Mouse (Mus musculus): ENCODE measurements at regions not wholly inside any gene's neighbourhood (a gene's known extent, or its start where the extent isn't known, plus 50 kb on each side); places are given as distances from the start of the nearest gene placed in this dataset.
"Not testable (repeated sequence)": the region's sequence is repeated elsewhere in the genome, so short reads cannot be mapped to it uniquely, and the experiment has no call there.

DNA sequence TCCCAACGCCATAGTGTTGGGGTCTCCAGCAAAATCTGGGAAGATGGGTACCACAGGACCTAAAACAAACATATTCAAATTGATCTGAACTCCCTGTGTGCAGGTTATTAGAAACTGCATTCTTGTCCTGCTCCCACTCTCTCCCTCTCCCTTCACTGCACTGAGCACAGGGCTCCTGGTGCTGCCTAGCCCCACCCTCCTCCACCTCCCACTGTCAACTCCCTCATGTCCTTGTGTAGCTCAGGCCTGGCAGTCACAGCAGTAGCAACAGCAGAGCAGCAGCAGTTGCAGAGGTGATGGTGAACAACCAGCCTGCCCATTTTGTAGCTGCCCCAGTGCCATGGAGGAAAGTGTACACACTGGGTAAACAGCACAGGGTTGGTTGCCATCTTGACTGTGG, 383.4 kb downstream of the Tdrd3 start:
- no peaks in the 10 kb centered on the region for H3K27me3 ChIP-seq (ENCODE audit: control insufficient read depth, insufficient read depth, low read length)
- WGBS, result 59% methylated on average over 1 of the region's 1 CpGs
- DNase-seq (ENCODE audit: extremely low read depth, low read depth, low spot score), result no peak

DNA sequence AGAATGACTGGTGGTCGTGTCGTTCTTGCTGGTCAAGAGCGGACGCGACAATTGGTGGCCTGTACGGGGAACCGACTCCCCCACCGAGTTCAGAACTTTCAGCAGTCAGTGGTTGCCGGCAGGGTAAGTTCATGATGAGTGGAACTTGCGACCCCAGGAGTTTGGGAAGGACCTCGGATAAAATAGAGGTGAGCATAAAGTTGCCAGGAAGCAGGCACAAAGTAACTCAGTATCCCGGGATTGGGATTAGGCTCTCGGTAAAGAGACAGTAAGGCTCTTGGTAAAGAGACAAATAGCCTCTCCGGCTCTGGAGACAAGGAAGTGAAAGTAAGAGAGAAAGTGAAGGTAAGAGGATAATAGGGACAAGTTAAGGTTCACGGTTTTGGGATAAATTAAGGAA, 393.2 kb downstream of the Tdrd3 start:
- not testable (repeated sequence) for DNase-seq (ENCODE audit: extremely low read depth, low read depth, low spot score); H3K27me3 ChIP-seq (ENCODE audit: control insufficient read depth, insufficient read depth, low read length); H3K27ac ChIP-seq (replicated peaks; ENCODE audit: insufficient read depth, low read depth, low read length); H3K9ac ChIP-seq (ENCODE audit: low read depth, low read length); H3K79me2 ChIP-seq (ENCODE audit: control insufficient read depth, insufficient read depth, low read length); H3K36me3 ChIP-seq (ENCODE audit: control insufficient read depth, insufficient read depth, low read length); H3K4me3 ChIP-seq (ENCODE audit: insufficient read depth, low read depth, low read length); H3K4me1 ChIP-seq (ENCODE audit: control insufficient read depth, insufficient read depth, low read length)
- WGBS, result 87% methylated on average over 15 of the region's 15 CpGs

More for the DNA sequence above, 383.4 kb downstream of the Tdrd3 start:
- no peaks in the 10 kb centered on the region for H3K36me3 ChIP-seq (ENCODE audit: control insufficient read depth, insufficient read depth, low read length)
- no peak for TF ChIP-seq POLR2A (IDR thresholded peaks at IDR 0.05; ENCODE audit: extremely low read depth, insufficient read depth, low read length)
- TF ChIP-seq CTCF (IDR thresholded peaks at IDR 0.05; ENCODE audit: low read depth, low read length), result no peak
- H3K79me2 ChIP-seq (ENCODE audit: control insufficient read depth, insufficient read depth, low read length), result no peaks in the 10 kb centered on the region
- no peak overlapping the region for H3K9ac ChIP-seq (ENCODE audit: low read depth, low read length)
- no peak overlapping the region for H3K27ac ChIP-seq (replicated peaks; ENCODE audit: insufficient read depth, low read depth, low read length)
- H3K4me3 ChIP-seq (ENCODE audit: insufficient read depth, low read depth, low read length), result no peak overlapping the region
- H3K4me1 ChIP-seq (ENCODE audit: control insufficient read depth, insufficient read depth, low read length), result no peaks in the 10 kb centered on the region

DNA sequence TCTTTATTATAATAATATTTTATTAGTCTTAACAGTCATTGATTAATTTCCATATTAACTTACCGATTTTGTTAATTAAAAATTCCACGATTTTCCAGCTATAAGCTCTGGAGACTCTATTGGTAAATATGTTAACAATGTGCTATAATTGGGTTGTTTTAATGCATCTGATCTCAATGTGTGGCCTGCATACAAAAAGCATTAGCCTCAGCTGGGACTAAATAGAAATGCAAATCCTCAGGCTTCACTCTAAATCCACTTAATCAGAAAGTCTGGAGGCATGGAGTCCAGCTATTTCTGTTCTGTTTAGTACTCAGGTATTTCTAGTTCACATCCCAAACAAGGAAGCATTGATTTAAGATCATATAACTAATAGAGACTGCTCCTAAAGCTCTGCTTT, 427.7 kb downstream of the Tdrd3 start:
- TF ChIP-seq POLR2A (IDR thresholded peaks at IDR 0.05; ENCODE audit: extremely low read depth, insufficient read depth, low read length) (no peak), CTCF (IDR thresholded peaks at IDR 0.05; ENCODE audit: low read depth, low read length) (no peak)
- Histone ChIP-seq H3K4me3 (ENCODE audit: insufficient read depth, low read depth, low read length) (no peak overlapping the region), H3K36me3 (ENCODE audit: control insufficient read depth, insufficient read depth, low read length) (no peaks in the 10 kb centered on the region), H3K27me3 (ENCODE audit: control insufficient read depth, insufficient read depth, low read length) (no peaks in the 10 kb centered on the region), H3K4me1 (ENCODE audit: control insufficient read depth, insufficient read depth, low read length) (no peaks in the 10 kb centered on the region), H3K27ac (replicated peaks; ENCODE audit: insufficient read depth, low read depth, low read length) (no peak overlapping the region), H3K9ac (ENCODE audit: low read depth, low read length) (no peak overlapping the region), H3K79me2 (ENCODE audit: control insufficient read depth, insufficient read depth, low read length) (no peaks in the 10 kb centered on the region)
- DNase-seq (ENCODE audit: extremely low read depth, low read depth, low spot score), result no peak
- WGBS, result 74% methylated on average over 2 of the region's 2 CpGs

DNA sequence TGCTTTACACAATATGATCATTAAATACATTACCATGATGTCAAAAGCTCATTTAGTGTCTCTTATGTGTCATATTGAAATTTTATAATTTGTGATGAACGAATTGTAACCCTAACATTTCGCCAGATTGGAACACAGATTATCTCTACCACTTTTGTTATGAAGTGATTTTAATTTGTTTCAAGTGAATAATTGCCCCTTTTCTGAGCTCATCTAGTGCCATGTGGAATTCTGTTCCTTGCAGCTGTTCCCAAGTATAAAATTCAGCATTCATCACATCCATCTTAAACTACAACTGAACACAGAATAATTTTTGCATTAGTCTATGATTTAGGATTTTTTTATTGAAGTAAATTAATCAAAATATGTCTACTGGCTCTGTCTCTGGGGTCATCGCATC, 445.0 kb downstream of the Tdrd3 start:
- Histone ChIP-seq H3K4me3 (ENCODE audit: insufficient read depth, low read depth, low read length) (no peak overlapping the region), H3K27ac (replicated peaks; ENCODE audit: insufficient read depth, low read depth, low read length) (no peak overlapping the region), H3K36me3 (ENCODE audit: control insufficient read depth, insufficient read depth, low read length) (no peaks in the 10 kb centered on the region), H3K27me3 (ENCODE audit: control insufficient read depth, insufficient read depth, low read length) (no peaks in the 10 kb centered on the region), H3K9ac (ENCODE audit: low read depth, low read length) (no peak overlapping the region), H3K4me1 (ENCODE audit: control insufficient read depth, insufficient read depth, low read length) (no peaks in the 10 kb centered on the region), H3K79me2 (ENCODE audit: control insufficient read depth, insufficient read depth, low read length) (no peaks in the 10 kb centered on the region)
- TF ChIP-seq CTCF (IDR thresholded peaks at IDR 0.05; ENCODE audit: low read depth, low read length) (no peak), POLR2A (IDR thresholded peaks at IDR 0.05; ENCODE audit: extremely low read depth, insufficient read depth, low read length) (no peak)
- WGBS, result 68% methylated on average over 3 of the region's 3 CpGs
- no peak for DNase-seq (ENCODE audit: extremely low read depth, low read depth, low spot score)

DNA sequence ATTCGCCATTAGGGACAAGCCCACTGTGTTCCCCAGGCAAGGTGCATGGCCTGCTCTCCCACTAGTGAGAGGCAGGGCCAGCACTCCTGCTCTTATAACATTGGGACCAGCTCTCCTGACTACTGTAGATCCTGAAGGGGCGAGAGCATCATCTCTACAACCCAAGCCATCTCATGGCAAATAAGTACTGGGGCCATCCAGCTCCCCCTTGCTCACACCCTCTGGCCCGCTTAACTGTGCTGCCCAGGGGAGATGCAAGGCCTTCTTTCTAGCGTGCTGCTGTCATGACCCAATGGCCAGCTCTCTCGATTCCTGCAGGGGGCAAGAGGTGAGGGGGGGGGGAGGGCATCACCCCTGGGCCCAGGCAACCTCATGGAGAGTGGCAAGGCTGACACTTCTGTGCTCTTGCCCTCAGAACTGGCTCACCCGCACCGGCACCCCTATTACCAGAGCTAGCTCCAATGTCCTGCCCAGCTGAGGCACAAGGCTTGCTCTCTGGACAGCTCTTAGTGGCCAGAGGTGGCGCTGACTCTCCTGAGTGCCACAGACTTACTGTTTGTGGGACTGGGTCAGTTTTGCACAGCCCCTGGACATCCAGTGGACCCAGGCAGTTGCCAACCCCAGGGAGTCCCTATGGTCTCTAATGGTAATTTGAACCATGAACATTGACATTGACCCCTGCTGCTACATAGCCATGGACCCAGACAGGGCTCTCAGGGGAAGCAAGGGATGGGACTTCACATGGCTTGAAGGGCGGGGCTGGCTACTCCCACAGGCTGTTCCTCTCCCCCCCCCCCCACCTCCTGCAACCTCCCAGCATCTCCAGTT, 448.2 kb downstream of the Tdrd3 start:
- no peaks in the 10 kb centered on the region for H3K79me2 ChIP-seq (ENCODE audit: control insufficient read depth, insufficient read depth, low read length)
- H3K27ac ChIP-seq (replicated peaks; ENCODE audit: insufficient read depth, low read depth, low read length), result no peak overlapping the region
- DNase-seq (ENCODE audit: extremely low read depth, low read depth, low spot score), result no peak
- TF ChIP-seq POLR2A (IDR thresholded peaks at IDR 0.05; ENCODE audit: extremely low read depth, insufficient read depth, low read length) (no peak), CTCF (IDR thresholded peaks at IDR 0.05; ENCODE audit: low read depth, low read length) (no peak)
- no peaks in the 10 kb centered on the region for H3K27me3 ChIP-seq (ENCODE audit: control insufficient read depth, insufficient read depth, low read length)
- no peak overlapping the region for H3K4me3 ChIP-seq (ENCODE audit: insufficient read depth, low read depth, low read length)
- H3K9ac ChIP-seq (ENCODE audit: low read depth, low read length), result no peak overlapping the region
- 76% methylated on average over 9 of the region's 9 CpGs for WGBS
- no peaks in the 10 kb centered on the region for H3K36me3 ChIP-seq (ENCODE audit: control insufficient read depth, insufficient read depth, low read length)
- no peaks in the 10 kb centered on the region for H3K4me1 ChIP-seq (ENCODE audit: control insufficient read depth, insufficient read depth, low read length)

All from liver, adult 2 months (tissue).